Mouse (Mus musculus) embryo, embryonic 11 days (tissue): ENCODE results near the gene Enc1.

Source experiments
- DNase-seq: peaks from one replicate; pipeline ENCODE4 v3.0.0-alpha.2; 2015

Enc1 gene

DNA sequence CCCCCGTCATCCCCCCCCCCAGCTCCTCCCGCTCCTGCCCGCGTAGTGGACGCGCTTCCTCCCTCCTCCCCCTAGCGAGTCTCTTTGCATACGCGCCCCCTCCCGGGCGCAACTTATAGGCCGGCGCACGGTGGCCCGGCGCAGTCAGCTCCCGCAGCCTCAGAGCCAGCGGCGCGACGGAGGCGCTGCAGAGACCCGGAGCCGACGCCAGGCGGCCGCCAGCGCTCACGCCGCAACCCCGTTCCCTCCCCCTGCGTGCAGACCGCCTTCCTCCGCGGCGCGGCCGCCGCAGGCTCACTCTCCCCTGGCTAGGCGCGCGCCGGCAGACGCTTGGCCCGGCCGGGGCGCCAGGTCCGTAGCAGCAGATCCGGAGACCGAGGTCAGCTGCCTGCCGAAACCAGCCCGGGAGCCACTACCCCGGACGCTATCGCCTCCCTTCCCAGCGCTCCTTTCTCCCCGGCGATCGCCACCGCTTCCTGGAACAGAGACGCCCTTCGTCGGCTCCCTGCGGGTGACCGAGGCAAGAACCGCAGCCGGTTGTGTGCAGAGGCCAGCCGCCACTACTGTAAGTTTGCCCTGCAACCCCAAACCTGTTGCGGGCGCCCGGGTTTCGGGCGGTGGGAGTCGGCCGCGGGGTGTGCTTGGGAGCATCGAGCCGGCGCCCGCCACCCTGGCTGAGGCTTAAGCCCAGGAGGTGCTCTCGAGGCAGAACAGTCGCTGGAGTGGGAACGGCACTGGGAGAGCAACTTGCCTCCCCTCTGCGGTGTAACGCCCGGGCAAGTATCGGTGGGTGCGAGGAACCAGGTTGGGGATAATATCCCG lies at the start of gene Enc1:
Gene Enc1, plus strand, starts transcription at position 141 of the 822 bp plus-strand sequence.
- peak; percentile 99 for DNase-seq

DNA sequence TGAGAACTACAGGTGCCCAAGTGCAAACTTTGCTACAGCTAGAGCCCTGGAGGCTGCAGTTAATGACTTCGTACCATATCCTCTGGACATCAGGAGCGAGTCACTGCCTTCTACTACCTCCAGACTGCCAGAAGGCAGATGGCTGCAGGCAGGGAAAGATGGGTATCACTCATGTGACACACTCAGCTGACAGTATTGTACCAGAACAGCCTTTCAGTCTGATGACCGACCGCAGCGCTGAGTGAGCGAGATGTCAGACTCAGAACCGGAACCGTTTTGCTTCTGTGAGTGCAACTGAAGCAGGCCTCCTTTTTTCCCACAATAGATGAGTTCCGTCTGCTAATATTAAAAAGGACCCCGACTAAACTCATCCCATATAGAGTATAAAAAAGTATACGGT lies 48.3 kb upstream of the Enc1 start:
- DNase-seq: no peak

DNA sequence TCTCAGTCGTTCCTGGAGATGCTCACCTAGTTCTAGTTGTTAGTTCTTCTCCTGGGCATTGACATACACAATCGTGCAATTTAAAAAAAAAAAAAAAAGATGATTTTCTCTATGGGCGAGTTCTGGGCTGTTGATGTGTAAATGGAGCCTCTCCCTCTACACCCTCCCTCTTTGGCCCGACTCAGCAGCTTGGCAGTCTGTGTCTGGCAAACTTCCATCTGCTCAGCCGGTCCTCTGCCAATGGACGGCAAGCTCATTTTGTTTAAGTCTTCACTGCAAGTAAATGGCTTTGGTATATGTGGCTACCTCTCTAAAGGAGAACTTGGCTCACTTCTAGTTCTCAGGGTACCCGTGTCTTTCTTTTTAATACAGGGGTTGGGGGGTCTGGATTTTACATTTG lies 47.5 kb upstream of the Enc1 start:
- DNase-seq: no peak

DNA sequence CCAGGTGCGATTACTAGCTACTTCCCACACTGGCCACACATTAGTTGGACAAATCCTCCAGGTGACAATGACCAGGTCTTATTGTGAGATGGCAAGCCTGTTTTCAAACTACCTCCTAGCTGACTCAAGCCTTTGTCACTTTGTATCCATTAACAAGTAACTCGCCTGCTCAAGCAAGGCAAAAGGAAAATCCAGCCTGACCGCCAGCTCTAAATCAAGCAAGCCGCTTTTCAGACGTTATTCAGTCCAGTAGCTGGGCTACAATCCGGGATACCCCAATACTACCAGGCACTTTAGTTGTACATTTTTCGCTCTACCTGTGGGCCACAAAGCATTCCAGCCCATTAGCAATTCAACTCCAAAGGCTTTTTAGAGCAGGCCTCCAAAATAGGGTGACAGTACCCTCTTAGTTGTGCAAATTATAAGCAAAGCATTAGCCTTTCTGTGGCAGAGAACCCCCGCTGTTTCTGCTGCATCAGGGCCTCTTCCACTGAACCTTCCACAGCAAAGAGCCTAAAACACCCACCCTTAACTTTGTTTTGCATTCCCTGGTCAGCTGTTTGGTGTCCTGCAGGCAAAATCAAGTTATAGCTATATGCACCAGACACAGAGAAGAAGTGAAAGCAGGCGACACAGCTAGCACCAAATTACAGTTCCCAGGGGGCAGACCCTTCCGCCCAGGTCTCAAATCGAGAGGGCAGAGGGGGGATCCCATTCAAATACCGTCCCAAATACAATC lies 44.5 kb upstream of the Enc1 start:
- DNase-seq: no peak

DNA sequence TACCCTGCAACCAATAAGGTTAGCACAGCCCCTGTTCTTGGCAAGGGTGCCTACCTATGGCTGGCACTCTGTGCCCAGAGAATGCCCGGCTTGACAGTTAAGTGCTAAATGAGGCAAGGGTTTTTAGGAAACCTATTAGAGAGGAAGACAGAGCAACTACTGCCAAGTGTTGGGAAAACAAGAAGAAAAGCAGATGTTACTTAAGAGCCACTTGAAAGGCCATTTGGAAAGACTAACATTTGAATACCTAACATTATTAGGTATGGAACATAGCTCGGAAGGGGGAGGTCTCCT lies 44.0 kb upstream of the Enc1 start:
- DNase-seq: no peak

DNA sequence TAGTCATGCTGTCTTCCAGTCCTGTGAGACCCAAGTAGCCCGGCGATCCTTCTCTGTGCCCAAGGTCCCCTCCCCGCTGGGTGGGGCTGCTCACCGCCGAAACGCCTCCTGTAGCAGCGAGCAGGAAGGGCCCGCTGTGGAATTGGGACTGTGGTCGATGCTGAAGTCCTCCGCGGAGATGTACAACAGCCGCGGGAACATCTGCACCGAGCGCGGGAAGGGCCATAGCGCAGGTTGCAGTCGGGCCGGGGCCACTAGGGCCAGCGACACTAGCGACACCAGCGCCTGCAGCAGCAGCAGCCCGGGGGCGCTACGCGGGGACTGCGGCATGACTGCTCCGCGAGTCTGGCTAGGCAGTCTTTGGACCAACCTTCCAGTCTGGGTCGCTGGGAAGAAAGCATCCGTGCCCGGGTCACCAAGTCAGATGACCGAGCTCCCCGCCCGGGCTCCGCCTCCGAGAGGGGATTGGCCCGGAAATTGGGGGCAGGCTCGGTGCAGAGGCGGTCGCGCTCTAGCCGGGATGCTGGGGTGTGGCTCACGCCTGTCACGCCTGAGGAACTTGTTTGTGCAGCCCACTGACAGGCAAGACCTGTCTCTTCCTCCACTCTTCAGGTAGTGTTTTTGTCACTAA lies 42.9 kb upstream of the Enc1 start, which contains the start of gene Hexb:
Gene Hexb, minus strand, starts transcription at position 426 of the 631 bp plus-strand sequence.
- DNase-seq: peak; percentile 94

DNA sequence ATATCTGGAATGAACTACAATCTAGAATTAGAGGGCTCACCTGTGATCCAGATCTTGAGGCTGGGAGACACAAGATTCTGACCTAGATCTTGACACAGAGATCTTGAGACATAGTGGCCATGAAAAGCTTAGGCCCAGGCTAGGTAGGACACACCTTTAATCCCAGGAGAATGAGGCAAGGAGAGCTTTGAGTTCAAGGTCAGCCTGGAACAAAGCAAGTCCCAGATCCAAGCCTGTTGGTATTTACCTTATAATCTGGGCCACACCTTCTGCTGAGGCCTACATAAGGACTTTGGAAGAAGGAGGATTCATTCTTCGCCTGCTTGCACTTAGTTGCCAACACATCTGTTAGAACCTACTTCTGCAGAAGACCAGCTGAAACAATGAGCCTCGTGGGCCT lies 41.8 kb upstream of the Enc1 start:
- no peak for DNase-seq

DNA sequence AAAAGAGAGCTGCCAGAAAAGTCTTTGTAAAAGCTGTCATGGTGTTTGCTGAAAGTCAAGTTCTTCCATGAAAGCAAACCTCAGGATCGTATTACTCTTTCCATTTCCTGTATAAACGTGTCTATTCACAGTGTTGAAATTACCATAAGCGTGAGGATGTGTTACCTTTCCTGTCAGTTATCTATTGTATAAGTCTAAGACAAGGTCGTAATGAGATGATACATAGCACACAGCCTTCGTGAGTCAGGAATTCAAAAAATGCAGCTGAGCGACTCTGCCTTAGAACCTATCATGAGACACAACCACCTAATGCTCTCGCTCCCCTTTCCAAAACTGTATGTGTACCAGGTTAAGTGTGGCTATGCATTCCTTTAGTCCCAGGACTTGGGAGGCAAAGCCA lies 39.8 kb upstream of the Enc1 start:
- DNase-seq: no peak

DNA sequence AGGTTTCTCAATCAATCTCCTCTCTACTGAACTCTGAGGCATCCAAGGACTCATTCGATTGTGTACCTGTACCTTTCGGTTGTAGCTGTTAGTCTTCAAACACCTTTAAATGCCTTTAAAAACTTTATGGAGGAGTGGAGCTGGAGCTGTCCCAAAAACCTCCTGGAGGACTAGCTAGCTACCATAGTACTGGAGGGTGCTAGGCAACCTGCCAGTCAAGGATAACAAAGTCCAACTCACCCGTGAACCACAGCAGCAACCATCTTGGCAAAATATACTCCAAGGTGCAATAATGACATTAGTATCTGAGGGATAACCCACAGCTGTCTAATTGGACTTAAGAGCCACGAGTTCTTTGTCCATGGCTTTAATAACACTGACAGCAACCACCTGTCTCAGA lies 39.0 kb upstream of the Enc1 start:
- no peak for DNase-seq

DNA sequence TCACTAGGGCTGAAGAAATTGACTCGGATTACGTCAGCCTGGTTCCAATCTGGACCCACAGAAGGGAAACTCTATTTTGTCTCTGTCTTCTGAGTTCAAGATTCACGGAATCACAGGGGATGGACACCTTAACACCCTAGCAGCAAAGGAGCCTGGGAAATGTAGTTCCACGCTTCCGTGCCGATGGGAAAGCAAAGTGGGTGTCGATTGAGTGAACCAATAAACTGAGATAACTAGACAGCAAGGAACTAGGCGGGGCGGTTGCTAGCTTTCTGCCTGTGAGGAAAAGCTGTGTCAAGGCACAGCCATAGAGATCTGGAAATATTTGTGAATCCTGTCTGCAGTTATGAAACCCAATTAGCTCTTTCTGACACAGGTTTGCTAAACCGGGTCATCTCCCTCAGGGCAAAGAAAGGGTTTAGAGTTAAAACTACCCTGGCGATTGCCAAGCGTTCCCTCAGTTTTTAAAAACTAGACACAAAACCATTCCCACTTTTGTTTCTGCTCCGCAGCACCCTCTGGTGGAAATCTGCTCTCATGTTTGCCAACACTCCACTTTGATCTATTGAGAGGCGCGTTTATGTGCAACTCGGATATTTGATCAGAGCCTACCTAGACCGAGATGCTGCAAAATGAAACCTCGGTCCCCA lies 35.7 kb upstream of the Enc1 start:
- DNase-seq: peak; percentile 86

DNA sequence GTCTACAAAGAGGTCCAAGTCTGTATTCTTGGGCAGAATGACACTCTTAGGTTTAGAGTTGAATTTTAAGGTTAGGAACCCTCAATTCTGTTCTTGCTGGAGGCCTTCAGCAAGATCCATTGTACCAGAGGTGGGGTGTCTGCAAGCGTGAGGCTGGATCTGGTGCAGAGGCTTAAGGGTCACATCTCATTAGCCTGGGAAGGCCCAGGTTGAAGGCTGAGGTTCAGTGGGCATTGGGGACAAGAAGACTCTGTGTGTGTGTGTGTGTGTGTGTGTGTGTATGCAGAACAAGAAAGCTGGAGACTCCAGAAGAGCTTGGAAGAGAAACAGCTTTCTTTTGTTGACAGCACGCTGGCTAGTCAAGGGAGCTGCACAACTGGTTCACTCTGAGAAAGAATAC lies 34.9 kb upstream of the Enc1 start:
- no peak for DNase-seq

DNA sequence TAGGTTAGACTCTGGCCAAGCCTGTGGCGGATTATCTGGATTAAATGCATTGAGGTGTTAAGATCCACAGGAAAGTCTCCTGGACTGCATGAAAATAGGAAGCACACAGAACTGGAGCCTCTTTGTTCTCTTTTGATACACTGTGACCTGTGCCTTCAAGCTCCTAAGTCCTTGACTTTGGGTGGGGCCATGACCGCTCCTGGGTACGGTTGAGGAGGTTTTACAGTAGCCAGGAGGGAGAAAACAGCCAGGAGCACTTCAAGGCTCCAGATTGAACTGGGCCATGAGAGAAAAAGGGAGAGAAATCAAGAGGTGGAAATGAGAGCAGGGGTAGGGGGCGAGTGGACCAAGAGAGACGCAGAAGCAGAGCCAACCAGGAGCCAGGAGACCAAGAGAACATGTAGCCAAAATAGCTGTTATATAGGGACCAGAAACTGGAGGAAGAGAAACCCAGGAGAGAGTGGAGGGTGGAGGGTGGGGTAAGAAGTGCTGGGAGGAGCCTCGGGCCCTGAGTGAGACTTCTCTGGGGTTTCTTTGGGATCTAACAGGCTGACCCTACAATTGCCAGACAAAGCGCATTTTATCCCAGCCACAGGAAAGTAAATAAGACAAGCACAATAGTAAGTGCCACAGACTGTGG lies 33.3 kb upstream of the Enc1 start:
- DNase-seq: no peak

DNA sequence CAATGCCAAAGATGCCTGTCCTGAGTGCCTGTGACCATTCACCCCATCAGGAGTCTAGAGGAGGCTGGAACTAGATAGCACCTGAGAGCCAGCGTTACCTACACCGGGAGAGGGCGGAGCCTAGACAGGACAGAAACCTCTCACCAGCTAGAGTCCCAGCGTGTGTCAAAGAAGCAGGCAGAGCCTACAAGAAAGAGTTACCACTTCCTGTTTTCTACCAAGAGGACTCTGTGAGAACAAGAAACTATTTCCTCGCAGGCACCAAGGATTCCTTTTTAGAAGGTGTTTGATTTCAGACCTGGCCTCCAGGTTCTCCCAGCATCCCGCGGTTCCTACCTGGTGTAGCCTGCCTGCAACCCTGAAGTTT lies 32.8 kb upstream of the Enc1 start:
- DNase-seq: no peak

DNA sequence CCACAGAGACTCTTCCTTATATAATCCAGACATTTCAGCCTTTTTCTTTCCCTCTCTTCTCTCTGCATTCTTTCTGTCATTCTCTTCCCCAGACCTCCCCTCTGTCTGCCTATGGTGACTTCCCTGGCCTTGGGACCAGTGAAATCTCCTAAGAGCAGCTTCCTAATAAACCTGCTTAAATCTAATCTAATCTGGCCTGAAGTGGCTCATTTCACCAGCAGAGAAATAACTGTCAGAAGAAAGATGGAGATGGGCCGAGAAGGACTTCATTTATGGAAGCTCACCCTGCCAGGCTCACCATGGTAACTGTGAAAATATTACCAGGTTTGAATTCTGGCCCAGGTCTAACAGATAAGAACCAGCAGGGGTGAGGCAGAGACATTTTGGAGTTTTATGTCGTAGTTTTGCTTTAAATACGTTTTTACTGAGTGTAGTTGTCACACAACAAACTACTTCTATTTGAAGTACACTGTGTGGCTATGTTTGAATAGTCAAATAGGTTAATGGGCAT lies 32.4 kb upstream of the Enc1 start:
- no peak for DNase-seq

DNA sequence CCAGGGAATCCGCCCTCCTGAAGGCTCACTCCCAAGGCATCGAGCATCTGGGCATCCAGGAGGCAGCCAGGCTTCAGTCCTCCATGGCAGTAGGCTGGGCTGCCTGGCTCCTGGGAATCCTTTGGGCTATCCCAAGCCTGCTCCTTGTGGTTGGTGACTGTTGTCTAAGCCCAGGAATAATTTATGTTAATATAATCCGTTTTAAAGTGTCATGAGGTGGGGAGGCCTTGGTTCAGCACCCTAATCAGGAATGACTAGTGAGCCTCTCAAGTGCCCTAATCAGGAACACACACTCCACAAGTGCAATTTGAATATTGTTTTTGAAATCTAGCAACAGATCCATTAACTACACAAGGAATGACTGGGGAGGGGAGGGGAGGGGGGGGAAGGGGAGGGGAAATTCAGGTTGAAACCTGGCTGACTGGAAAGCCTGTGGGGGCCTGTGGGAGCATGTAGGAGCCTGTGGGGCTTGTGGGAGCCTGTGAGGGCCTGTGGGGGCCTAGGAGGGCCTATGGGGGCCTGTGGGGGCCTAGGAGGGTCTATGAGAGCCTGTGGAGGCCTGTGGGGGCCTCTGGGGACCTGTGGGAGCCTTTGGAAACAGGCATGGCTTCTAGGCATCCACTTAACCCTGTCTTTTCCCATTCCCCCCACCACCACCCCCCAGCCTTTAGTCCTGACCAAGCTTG lies 26.2 kb upstream of the Enc1 start:
- DNase-seq: no peak

DNA sequence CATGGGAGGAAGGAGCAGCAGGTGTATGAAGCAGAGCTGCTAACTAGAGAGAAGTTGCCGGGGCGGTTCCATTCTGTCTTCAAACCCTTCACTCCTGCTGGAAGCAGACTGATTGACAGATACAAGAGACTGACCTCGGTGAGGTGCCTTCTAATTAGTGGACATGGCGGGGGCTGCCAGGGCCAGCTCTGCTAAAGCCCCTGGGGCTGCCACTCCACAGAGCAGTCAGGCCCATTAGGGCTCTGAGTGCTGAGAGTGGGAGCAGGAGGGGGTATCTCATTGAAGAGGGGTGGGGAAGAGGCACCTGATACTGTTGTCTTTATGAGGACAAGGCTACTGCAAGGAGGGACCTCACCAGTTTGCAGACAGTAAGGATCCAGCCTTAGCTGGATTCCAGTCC lies 25.3 kb upstream of the Enc1 start:
- no peak for DNase-seq

DNA sequence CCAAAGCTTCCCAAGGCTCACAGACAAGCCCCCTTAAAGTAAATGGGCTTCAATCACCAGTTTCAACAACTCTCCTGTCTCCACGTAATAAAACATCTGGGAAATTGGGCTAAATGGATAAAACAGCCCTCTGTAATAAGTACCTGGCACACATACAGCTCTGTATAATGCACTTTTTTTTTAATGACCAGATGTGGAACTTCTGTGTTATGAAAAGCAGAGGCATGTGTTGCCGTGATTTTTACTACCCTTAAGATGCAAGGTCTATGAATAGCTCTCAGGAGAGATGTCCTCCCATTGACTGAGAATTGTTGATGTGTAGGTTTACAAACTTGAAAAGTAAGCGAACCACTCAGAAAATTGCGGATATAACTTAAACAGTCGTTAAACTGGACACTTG lies 24.7 kb upstream of the Enc1 start:
- no peak for DNase-seq

DNA sequence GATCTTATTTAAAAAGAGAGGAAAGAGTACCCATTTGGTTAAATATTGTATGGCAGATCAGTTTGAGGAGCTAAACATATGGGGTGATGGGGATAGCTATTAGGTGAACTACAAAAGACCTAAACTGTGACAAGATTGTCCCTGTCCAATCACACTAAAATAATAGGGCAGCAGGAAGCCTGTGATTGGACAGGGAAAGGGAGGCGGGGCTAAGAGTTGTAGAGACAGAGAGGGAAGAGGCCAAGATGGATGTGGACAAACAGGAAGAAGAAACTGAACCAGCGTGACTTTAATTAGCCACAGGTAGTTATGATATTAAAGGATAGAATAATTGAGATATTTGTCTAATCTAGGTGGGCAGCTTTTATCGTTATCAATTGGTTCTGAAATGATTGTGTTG lies 20.9 kb upstream of the Enc1 start:
- DNase-seq: no peak

DNA sequence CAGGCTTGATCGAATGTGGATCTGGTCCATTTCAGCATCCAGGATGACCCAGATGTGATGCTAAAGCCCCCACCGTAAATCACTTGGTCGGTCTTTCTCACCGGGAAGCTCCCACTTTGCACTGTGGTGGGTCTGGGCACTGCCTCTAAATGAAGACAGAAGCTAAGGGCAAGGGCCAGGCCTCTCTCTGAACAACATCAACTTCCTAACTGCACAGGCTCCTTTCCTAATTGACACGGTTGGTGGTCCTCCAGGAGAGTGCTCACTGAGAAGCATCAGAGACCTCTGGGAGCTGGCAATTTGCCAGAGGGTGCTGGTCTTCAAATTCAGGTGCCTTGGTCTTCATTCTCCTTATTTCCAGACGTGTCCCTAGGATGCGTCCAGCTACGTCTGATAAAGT lies 17.0 kb upstream of the Enc1 start:
- DNase-seq: no peak

DNA sequence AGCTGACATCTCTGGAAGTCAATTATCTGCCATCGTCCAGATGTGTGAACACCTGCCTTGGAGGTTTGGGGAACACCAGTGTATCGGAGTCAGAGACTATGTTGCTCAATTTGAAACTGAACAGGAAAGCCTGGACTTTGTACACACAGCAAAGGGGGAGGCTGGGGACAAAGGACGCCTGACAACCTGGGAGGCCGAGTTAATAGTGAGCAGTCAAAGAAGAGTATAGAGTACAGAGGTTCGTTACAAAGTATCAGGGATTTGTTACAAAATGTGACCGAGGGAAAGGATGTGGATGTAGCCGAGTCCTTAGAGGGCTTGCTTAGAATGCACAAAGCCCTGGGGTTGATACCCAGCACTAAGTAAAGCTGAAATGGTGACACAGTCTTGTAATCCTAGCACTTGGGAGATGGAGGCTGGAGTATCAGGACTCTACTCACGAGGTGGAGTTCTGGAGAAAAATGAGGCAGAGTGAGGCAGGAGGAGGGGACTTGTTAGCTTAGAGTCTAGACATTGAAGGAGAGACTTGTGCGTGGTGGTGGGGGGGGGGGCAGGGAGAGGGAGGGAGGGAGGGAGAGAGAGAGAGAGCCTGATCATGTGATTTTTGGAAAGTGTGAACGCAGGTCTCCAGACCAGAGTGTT lies 16.4 kb upstream of the Enc1 start:
- DNase-seq: no peak

DNA sequence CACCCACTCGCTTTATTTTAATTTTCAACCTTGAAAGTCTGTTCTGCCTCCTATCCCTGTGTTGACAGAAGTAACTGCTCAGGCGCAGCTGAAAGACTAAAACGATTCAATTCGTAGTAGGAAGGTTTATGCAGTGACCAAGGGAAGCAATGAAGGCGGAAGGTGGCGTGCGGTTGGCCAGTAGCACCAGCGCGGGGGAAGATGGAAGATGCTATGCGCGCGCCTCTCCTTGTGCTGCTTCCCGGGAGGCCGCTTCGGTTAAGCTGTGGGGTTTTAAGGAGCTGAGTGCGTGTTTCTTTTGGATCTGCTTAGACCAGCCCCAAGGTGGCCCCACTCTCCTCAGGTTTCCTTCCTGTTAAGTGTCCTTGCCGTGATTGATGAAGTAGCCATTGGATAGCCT lies 15.8 kb upstream of the Enc1 start:
- DNase-seq: peak; percentile 48

DNA sequence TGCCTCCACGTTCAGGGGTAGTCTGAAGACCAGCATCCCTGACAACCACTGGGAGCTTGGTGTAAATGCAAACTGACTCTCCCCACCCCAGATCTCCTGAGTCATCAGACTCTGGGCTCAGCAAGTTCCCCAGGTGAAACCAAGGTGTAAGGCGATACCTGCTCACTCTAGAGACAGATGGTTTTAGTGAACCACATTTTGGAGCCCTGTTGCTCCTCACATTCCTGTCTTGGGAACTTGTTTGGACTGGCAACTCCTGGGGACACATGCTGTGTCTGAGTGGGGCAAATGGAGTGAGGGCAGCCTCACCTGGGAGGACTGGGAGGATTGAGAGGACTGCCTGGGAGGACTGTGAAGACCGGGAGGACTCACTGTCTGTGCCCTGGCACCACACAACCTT lies 13.1 kb upstream of the Enc1 start:
- no peak for DNase-seq
